In the genomic region with DNA sequence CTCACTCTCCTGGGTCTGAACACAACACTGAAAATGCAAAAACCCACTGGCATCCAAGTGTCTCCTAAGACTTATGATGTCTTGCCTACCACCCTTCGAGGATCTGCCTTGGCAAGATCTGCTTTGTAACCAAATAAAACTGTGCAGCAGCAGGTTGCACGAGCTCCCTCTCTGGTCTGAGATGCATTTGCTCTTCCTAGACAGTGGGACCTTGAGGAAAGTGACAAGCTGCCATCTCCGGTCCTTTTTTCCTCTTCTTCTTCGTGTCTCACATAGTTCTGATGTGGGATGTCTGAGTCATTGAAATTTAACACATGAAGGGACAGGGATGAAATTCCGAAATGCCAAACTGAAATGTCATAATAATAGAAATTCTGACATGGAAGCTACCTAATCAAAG, we compare ENCODE assay signal across 18 mouse cellular contexts.
"Had no signal": no experiment of that assay in that cellular context is flagged by ENCODE, and none has a peak within 500 bp of the region (broad histone marks: within the 10 kb centered on the region; RNA-seq: fewer than 3 reads in every experiment).

No protein-coding gene starts in this region.

- DNase-seq: kidney, adult 2 months; kidney, postnatal 14 days; layer of hippocampus, postnatal 36 days; lung, adult 2 months; lung, postnatal 4 days; thymus, adult 18-20 months; thymus, postnatal 14 days had no signal

- H3K4me3 ChIP-seq: kidney, embryonic 15.5 days; limb, embryonic 10.5 days; liver, embryonic 15.5 days; megakaryocyte, embryonic 14.5 days; midbrain, embryonic 15.5 days; neural tube, embryonic 12.5 days had no signal

- ATAC-seq: intestine, embryonic 16.5 days; lung, postnatal 0 days; midbrain, embryonic 15.5 days had no signal

- H3K27me3 ChIP-seq: kidney, embryonic 15.5 days; liver, embryonic 15.5 days; megakaryocyte, embryonic 14.5 days; midbrain, embryonic 15.5 days; neural tube, embryonic 12.5 days had no signal

- H3K36me3 ChIP-seq: kidney, embryonic 15.5 days; liver, embryonic 15.5 days; midbrain, embryonic 15.5 days; neural tube, embryonic 12.5 days had no signal

- H3K4me1 ChIP-seq: kidney, embryonic 15.5 days; liver, embryonic 15.5 days; megakaryocyte, embryonic 14.5 days; midbrain, embryonic 15.5 days; neural tube, embryonic 12.5 days had no signal

- H3K4me2 ChIP-seq: kidney, embryonic 15.5 days; liver, embryonic 11.5 days; liver, embryonic 15.5 days; midbrain, embryonic 11.5 days; midbrain, embryonic 15.5 days; neural tube, embryonic 12.5 days had no signal

- H3K9me3 ChIP-seq: kidney, embryonic 15.5 days; limb, embryonic 10.5 days; liver, embryonic 15.5 days; midbrain, embryonic 15.5 days; neural tube, embryonic 12.5 days had no signal

- H3K27ac ChIP-seq: kidney, embryonic 15.5 days; limb, embryonic 10.5 days; liver, embryonic 15.5 days; midbrain, embryonic 15.5 days; neural tube, embryonic 12.5 days; stomach, postnatal 0 days had no signal

- H3K9ac ChIP-seq: kidney, embryonic 15.5 days; liver, embryonic 15.5 days; midbrain, embryonic 15.5 days; neural tube, embryonic 12.5 days had no signal
